Mouse (Mus musculus): ENCODE data around the gene Llph.

The Llph gene

GRCm38 (mm10) chr10:120219578-120220359 lies 7.1 kb upstream of the Llph start:
- DNase-seq (ENCODE audit: low read depth), result no peak

DNA sequence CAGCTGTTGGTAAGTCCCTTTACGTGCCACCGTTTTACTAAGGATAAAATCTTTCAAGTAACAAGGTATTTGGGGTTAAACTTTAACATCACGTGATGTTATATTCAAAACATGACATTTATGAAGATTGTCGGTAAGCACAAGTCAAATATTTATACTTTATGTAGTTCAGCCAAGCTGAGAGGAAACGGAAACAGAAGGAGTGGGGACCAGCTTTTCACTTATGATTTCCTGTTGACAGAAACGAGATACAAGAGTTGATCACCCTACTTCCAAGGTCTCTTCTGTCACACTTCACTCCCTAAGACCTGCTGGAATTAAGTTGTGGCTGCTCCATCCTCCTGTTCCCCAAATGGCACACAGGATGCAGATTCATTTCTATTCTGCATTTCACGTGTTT lies 6.1 kb upstream of the Llph start:
- DNase-seq (ENCODE audit: low read depth), result no peak

DNA sequence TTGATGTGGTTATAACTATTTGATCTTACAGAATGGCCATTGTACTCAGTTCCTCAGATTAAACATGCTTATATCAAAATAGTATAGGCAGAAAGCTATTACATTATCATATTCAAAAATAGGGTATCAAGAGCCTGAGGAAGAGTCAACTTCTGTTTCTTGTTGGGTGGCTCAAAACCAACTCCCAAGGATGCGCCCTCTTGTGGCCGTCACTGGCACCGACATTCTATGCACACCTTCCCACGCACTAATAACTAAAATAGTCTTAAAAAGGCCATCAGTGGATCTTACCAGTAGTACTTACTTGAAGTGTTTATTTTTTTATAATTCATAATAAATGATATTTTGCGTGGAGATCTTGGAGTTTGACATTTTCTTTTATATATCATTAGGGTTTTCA lies 4.8 kb downstream of the Llph start:
- peak; percentile 58 for DNase-seq (ENCODE audit: low read depth)

- DNase-seq (ENCODE audit: low read depth), result no peak
These were observed 6.9 kb downstream of the Llph start for GRCm38 (mm10) chr10:120233655-120234367.

DNA sequence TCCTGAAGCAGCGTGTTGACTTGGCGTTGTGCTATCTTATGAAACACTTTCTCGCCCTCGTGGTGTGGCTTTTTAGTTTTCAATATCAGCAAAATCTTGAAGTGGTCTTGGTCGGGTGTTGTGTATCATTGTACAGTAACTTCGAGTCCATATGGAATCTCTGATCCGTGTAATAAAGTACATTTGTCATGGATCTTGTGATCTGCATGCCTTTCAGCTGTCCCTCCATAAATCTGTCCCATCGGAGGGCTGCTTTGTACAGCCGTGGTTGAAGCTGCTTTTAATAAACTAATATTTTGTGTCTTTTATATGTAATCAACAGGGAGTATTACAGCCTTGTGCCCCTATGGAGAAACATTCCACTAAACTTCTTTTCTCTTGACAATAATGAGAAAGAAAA lies 10.0 kb downstream of the Llph start:
- DNase-seq (ENCODE audit: low read depth), result no peak

- DNase-seq (ENCODE audit: low read depth), result no peak
These were observed 11.4 kb downstream of the Llph start for GRCm38 (mm10) chr10:120238241-120238640.

DNA sequence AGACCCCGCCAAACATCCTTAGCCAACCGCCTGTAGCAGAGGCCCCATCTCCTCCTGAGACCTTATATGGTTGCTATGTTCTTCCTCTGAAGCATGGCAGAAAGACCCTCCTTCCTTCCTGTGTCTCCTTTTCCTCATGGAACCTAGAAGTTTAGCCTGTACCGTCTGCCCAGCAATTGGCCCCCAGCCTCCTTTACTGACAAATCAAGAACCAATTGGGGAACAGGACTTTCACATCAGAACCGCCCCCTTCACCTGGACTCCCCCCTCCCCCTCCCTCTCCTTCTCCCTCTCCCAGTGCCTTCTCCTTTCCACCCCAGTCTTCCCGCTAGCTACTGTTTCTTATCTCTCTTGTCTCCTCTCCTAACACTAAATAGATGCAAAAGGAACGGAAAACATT lies 12.6 kb downstream of the Llph start:
- DNase-seq (ENCODE audit: low read depth), result no peak

DNA sequence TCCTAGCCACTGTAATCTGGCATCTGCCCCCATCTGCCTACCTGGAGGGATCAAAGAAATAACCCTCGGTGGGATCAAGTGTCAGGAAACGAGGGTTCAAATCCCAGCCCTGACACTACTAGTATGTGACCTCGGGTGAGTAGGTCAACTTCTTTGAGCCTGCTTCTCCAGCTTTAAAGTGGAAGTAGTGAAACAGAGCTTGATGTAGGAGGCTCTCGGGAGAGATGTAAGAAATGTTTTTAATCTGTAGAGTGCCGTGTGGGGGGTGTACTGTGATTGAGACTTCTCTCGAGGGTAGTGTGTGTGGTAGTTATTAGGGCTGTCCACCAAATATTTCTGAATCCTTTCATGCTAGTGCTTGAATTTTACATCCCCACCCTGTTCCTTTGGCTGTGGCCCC lies 15.6 kb downstream of the Llph start:
- no peak for DNase-seq (ENCODE audit: low read depth)

GRCm38 (mm10) chr10:120245681-120246080 lies 18.8 kb downstream of the Llph start:
- DNase-seq (ENCODE audit: low read depth), result no peak

DNA sequence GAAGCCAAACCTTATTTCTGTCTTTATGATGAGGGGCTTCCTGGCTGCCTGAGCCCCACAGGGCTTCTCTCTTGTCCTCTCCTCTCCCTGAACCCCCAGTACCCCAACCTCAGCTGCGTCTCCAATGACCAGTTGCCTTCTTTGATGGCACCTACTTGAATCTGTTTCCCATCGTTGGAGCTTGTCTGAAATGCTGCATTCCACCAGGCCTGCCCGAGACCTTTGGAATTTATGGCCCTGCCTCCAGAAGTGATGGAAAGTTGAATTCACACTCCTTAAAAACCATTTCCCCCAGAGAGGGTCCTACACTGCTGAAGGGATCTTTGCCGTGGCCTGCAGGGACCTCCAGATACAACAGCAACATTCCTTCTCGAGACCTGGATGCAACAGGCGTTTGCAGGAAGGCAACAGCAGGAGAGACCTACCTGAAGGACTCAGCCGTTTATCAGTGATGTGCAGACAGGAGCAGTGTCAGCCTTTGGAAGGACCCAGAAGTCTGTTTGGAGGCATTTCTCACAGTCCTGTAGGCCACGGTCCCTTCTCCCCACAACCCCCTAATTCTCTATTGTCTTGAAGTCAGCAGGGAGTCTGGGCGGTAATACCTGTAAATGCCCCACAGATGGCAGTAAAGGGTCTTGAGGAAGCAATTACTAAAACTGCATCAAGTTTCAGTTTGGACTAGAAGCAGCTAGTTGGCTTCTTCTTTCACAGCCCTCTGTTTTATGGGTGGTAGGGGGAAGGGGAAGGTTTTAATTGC lies 20.3 kb downstream of the Llph start:
- DNase-seq (ENCODE audit: low read depth), result peak; percentile 81

DNA sequence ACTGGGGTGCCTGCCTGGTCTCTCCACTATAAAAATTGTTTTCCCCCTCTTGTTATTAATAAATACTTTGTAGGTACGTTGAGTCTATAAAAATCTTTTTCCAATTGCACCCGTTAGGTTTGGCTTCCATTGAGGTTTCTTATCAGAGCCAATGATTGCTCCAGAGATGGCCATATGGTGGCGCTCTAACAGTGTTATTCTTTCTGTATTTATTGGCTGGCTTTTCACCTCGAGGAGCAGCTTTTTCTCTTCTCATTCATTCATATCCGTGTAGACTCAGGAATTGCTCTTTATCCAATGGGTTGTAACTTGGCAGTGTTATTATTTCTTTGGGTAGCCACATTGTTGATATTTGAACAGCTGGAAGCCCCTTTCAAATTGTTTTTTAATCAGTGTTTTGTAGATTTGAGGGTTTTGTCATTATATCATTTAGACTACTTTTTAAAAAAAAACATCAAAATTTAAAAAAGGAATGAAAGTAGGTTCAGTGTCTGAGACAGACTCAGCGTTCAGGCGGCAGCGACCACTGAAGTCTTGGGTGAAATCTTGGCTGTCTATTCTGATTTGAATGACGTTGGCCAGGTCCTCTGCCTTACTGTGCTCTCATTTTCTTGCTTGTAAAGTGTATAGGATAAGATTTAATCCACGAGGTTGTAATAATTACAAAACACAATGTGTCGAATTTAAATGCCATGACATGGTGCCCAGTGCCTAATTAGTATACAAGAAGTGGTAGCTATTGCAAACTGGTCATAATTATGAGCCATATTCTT lies 24.2 kb downstream of the Llph start:
- DNase-seq (ENCODE audit: low read depth), result no peak

- DNase-seq (ENCODE audit: low read depth), result no peak
These were observed 24.9 kb downstream of the Llph start for GRCm38 (mm10) chr10:120251791-120252190.

- DNase-seq (ENCODE audit: low read depth), result no peak
These were observed 25.9 kb downstream of the Llph start for GRCm38 (mm10) chr10:120252800-120253199.

GRCm38 (mm10) chr10:120257231-120257630 lies 30.4 kb downstream of the Llph start:
- DNase-seq (ENCODE audit: low read depth), result peak; percentile 39

DNA sequence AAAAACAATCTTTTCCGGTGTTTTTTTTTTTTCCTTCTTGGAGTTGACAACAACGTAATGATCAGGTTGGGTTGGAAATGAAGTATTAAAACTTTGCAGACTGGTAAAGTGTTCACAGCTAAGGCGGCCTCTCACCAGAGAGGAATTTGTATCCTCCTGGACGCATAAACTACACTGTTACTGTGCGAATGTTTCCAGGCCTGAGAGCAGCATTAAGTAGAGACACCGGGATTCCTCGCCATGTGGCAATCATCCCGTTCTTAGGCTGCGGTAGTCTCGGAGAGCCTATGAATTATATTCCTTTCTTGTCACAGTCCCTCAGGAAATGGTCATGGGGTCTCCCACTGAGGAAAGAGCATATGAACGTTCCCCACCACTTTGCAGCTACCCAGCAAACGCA lies 40.9 kb downstream of the Llph start:
- DNase-seq (ENCODE audit: low read depth), result no peak

DNA sequence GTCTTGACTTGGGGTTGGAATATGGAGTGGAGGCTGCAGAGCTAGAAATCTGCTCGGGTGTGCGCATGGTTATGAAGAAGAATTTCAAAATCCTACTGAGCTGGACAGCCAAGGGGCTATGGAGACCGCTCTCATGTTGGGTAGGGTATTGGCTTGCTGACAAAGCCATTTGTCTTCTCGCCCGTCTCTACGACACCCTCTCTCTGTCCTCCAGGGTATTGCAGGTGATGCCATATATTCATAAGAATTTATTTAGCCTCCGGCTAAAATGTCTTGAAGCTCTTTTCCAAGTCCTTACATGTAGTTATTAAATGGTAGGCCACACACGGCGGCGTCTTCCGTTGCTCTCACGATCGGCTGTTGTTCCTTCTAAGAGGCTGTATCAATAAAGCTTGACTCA lies 43.1 kb downstream of the Llph start:
- DNase-seq (ENCODE audit: low read depth), result no peak

- DNase-seq (ENCODE audit: low read depth), result peak; percentile 52
These were observed 43.9 kb downstream of the Llph start for GRCm38 (mm10) chr10:120270777-120271176.

DNA sequence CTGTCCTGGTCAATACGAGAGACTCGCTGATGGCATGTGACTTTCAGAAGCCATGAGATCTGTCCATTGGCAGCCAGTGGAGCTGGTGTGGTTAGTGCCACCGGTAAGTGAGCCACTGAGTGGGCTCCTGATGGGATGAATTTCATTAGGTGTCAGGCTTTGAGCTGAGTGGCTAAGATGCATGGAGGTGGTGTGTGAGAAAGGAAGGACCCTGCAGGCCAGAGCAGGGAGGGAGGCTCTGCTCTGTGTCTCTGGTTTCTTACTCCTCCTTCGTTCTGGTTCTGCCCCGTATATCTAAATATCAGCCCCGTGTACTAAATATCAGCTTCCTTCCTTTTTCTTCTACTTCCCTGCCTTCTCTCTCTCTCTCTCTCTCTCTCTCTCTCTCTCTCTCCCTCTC lies 44.4 kb downstream of the Llph start:
- DNase-seq (ENCODE audit: low read depth), result no peak

DNA sequence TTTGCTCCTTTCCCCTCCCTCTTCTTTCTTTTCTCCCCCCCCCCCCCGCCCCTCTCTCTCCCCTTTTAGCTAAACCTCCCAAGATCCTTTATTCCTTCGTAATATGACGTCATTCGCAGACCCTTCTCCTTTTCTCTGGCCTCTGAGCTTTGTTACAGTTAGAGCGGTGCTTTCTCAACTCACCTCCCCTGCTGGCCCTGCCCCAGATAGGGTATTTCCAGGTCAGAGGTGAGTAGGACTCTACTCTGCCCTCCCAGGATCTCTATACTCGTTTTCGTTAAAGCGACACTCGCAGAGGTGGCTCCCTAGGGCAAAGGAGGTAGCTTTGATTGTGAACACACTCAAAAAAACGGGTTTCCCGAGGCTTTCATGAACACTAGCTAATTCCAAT lies 45.0 kb downstream of the Llph start:
- DNase-seq (ENCODE audit: low read depth), result no peak

- no peak for DNase-seq (ENCODE audit: low read depth)
These were observed 45.5 kb downstream of the Llph start for GRCm38 (mm10) chr10:120272270-120272883.

GRCm38 (mm10) chr10:120273335-120273734 lies 46.5 kb downstream of the Llph start:
- DNase-seq (ENCODE audit: low read depth), result no peak

Data from c-Kit-positive CD71-negative TER-119-negative erythroid progenitor cells, embryonic 14.5 days (primary cell).